Mouse (Mus musculus): Measurements from ENCODE around the gene Spata21. TPM values are rescaled to one million over a fixed set of nuclear protein-coding genes. Genes with fewer than 3 reads are reported as not detected.
A peak's percentile ranks its signal among the peaks of the same experiment; 100 is the strongest.

Gene Spata21
- polyA plus RNA-seq, 1 experiment from 2014 or later, result not detected

DNA sequence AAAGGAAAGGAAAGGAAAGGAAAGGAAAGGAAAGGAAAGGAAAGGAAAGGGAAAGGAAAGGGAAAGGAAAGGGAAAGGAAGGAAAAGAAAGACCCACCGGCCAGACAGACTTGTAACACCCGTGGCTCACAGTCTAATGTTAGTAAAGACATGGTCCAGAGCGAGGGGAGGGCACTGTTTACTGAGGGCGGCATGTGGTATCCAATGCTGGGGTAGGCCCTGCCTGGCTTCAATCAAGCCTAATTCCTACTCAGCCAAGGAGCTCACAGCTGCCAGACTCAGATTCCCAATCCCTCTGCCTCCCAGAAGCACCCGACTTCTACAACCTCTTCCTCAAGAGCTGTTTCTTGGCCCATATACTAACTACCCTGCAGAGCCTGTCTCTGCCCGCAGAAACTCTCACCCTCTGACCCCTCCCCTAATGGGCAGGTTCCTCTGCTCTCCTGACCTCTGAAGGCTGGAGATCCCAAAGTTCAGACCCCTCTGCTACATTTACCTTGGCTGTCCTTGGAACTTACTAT, 41.1 kb downstream of the Spata21 start:
- H3K4me2 ChIP-seq, result no peak overlapping the region
- ATAC-seq (replicated peaks; ENCODE audit: low FRiP score) (peak; percentile 39; the same call in 1 of the 2 replicates), DNase-seq (ENCODE audit: low spot score) (no peak)
- H3K4me3 ChIP-seq (ENCODE audit: low read depth, low read length), result no peak overlapping the region
- H3K4me1 ChIP-seq (replicated peaks; ENCODE audit: control insufficient read depth, insufficient read depth, low read length), result peaks cover 21% of the 10 kb centered on the region
- no peak overlapping the region for H3K9ac ChIP-seq (ENCODE audit: low read depth, low read length)
- H3K36me3 ChIP-seq (ENCODE audit: control insufficient read depth, insufficient read depth, low read length), result peaks cover 4% of the 10 kb centered on the region; the same call in 1 of the 2 replicates
- H3K9me3 ChIP-seq (ENCODE audit: control insufficient read depth, low read length), result no peaks in the 10 kb centered on the region
- WGBS, result 54% methylated on average over 6 of the region's 6 CpGs
- peak overlapping the region; percentile 39; the same call in 1 of the 2 replicates for H3K27ac ChIP-seq (ENCODE audit: low read depth, low read length)
- no peaks in the 10 kb centered on the region for H3K27me3 ChIP-seq (replicated peaks; ENCODE audit: control insufficient read depth, insufficient read depth, low read length)

DNA sequence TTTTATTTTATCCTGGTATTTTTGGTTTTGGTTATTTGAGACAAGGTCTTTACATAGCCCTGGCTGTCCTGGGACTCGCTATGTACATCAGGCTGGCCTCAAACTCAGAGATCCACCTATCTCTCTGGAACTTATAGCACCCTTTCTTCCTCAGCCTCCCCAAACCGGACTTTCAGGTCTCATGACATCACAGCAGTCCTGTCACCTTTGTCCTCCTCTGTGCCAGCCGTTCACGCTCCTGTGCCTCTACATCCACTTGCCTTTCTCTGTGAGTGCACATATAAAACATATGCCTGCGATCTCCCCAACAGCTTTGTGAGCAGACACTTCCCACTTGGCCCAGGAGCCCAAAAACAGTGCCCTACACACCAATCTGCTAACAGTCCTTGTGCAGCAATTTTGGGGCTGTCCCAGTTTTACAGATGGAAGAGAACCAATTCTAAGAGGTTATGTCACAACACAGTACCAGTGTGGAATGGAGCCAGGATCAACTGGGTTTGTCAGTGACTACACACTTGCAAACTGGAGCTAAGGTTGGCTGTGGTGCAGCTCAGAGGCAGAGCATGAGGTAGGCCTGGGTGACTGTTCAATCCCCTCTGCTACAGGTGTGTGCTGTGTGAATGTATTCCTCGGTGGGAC, 42.7 kb downstream of the Spata21 start:
- ATAC-seq (replicated peaks; ENCODE audit: low FRiP score) (no peak), DNase-seq (ENCODE audit: low spot score) (no peak)
- Histone ChIP-seq H3K27ac (ENCODE audit: low read depth, low read length) (peak overlapping the region; percentile 87), H3K36me3 (ENCODE audit: control insufficient read depth, insufficient read depth, low read length) (peaks cover 8% of the 10 kb centered on the region; the same call in 1 of the 2 replicates), H3K4me3 (ENCODE audit: low read depth, low read length) (no peak overlapping the region), H3K9me3 (ENCODE audit: control insufficient read depth, low read length) (no peaks in the 10 kb centered on the region), H3K4me2 (peak overlapping the region; percentile 49), H3K9ac (ENCODE audit: low read depth, low read length) (peak overlapping the region; percentile 7; the same call in 1 of the 2 replicates), H3K27me3 (replicated peaks; ENCODE audit: control insufficient read depth, insufficient read depth, low read length) (no peaks in the 10 kb centered on the region), H3K4me1 (replicated peaks; ENCODE audit: control insufficient read depth, insufficient read depth, low read length) (peaks cover 34% of the 10 kb centered on the region)
- WGBS, result 79% methylated on average over 6 of the region's 6 CpGs

DNA sequence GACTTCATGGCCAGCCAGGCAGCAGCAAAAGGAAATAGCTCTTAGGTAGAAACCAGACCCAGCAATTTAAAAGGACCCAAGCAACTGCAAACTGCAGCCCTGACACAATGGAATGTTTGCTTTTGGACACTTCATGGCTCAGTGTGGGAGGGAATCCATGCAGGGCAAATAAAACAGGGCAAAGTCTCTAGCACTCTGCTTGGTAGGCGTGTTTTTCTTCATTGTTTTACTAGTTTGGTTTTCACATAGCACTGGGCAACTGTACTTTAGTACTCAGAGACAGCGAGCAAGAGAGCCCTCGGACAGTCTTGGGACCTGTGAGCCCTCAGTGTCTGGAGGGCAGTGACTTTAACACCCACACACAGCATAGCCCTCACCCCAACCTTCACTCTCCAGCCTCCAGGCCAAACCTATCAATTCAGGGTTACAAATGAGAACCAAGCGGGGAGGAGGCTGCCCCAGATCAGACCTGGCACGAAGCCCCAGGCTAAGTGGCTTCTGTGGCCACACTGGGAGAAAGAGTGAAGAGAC, 43.5 kb downstream of the Spata21 start:
- H3K36me3 ChIP-seq (ENCODE audit: control insufficient read depth, insufficient read depth, low read length), result peaks cover 10% of the 10 kb centered on the region; the same call in 1 of the 2 replicates
- H3K9ac ChIP-seq (ENCODE audit: low read depth, low read length), result no peak overlapping the region; the same call in 1 of the 2 replicates
- peak overlapping the region; percentile 87 for H3K27ac ChIP-seq (ENCODE audit: low read depth, low read length)
- H3K4me1 ChIP-seq (replicated peaks; ENCODE audit: control insufficient read depth, insufficient read depth, low read length), result peaks cover 41% of the 10 kb centered on the region
- ATAC-seq (replicated peaks; ENCODE audit: low FRiP score) (peak; percentile 28; the same call in 1 of the 2 replicates), DNase-seq (ENCODE audit: low spot score) (no peak)
- no peaks in the 10 kb centered on the region for H3K9me3 ChIP-seq (ENCODE audit: control insufficient read depth, low read length)
- peak overlapping the region; percentile 49 for H3K4me2 ChIP-seq
- WGBS, result 71% methylated on average over 5 of the region's 5 CpGs
- H3K27me3 ChIP-seq (replicated peaks; ENCODE audit: control insufficient read depth, insufficient read depth, low read length), result no peaks in the 10 kb centered on the region
- H3K4me3 ChIP-seq (ENCODE audit: low read depth, low read length), result no peak overlapping the region

DNA sequence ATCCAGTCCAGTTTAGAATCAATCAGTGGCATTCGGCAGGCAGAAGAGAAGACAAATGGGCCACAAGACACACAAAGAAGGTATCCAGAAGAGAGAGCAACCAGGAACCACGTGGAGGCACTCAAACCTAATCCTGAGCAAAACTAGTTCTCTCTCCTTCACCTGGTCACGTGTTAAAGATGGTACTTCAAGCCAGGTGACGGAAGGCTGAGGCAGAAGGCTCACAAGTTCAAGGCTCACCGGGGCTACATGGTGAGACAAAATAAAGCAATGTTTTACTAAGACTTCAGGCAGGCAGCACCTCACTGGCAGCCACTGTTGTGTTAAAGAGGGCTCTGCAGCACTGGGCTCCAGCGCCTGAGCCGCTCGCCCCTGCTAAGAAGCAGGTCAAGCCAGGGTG, 44.1 kb downstream of the Spata21 start:
- Histone ChIP-seq H3K4me3 (ENCODE audit: low read depth, low read length) (no peak overlapping the region), H3K36me3 (ENCODE audit: control insufficient read depth, insufficient read depth, low read length) (peaks cover 12% of the 10 kb centered on the region; the same call in 1 of the 2 replicates), H3K4me1 (replicated peaks; ENCODE audit: control insufficient read depth, insufficient read depth, low read length) (peaks cover 47% of the 10 kb centered on the region), H3K4me2 (peak overlapping the region; percentile 38), H3K27ac (ENCODE audit: low read depth, low read length) (peak overlapping the region; percentile 87), H3K9ac (ENCODE audit: low read depth, low read length) (no peak overlapping the region), H3K27me3 (replicated peaks; ENCODE audit: control insufficient read depth, insufficient read depth, low read length) (no peaks in the 10 kb centered on the region), H3K9me3 (ENCODE audit: control insufficient read depth, low read length) (no peaks in the 10 kb centered on the region)
- ATAC-seq (replicated peaks; ENCODE audit: low FRiP score), result no peak
- DNase-seq (ENCODE audit: low spot score), result no peak
- 62% methylated on average over 8 of the region's 8 CpGs for WGBS

DNA sequence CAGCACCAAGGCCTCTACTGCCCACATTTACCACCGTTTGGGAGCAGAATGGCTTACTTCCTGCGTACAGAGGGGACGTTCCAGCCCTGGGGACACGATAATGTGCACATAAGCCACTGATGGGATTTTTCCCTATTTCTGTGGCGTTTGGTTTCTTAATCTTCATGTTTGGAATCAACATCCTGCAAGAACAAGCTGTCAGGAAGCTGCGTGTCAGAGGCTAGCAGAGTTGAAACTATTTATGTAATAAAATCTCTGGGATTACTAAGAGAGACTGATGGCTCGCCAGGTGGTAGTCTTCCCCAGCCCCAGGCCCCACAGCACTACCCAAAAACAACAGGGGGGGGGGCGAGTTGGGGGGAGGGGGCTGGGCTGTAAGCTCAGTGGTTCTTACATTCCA, 45.1 kb downstream of the Spata21 start:
- no peak overlapping the region; the same call in 1 of the 2 replicates for H3K4me2 ChIP-seq
- H3K9me3 ChIP-seq (ENCODE audit: control insufficient read depth, low read length), result no peaks in the 10 kb centered on the region
- H3K27ac ChIP-seq (ENCODE audit: low read depth, low read length), result peak overlapping the region; percentile 43; the same call in 1 of the 2 replicates
- DNase-seq (ENCODE audit: low spot score) (no peak), ATAC-seq (replicated peaks; ENCODE audit: low FRiP score) (no peak)
- no peaks in the 10 kb centered on the region for H3K27me3 ChIP-seq (replicated peaks; ENCODE audit: control insufficient read depth, insufficient read depth, low read length)
- no peak overlapping the region for H3K9ac ChIP-seq (ENCODE audit: low read depth, low read length)
- 63% methylated on average over 8 of the region's 8 CpGs for WGBS
- H3K4me3 ChIP-seq (ENCODE audit: low read depth, low read length), result no peak overlapping the region
- peaks cover 52% of the 10 kb centered on the region for H3K4me1 ChIP-seq (replicated peaks; ENCODE audit: control insufficient read depth, insufficient read depth, low read length)
- H3K36me3 ChIP-seq (ENCODE audit: control insufficient read depth, insufficient read depth, low read length), result peaks cover 12% of the 10 kb centered on the region; the same call in 1 of the 2 replicates

DNA sequence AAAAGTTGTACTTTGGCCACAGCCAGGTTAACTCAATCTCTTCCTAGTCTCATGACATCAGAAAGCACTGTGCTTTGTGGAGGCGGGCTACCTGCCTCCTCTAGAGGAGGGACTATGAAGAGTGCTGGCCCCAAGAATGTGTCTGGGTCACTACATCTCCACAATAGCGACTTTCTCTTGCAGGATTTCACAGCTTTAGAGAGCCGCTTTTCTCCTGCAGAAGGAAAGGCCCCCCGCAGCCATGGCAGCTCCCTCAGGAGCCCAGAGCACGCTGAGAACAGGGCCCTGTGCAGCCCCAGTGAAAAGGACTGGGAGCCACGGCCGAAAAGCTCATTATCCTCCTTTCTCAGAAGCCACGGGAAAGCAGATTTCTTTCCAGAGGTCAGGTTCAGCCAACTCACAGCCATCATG, 45.9 kb downstream of the Spata21 start:
- ATAC-seq (replicated peaks; ENCODE audit: low FRiP score), result no peak
- Histone ChIP-seq H3K4me3 (ENCODE audit: low read depth, low read length) (no peak overlapping the region), H3K36me3 (ENCODE audit: control insufficient read depth, insufficient read depth, low read length) (peaks cover 12% of the 10 kb centered on the region; the same call in 1 of the 2 replicates), H3K4me1 (replicated peaks; ENCODE audit: control insufficient read depth, insufficient read depth, low read length) (peaks cover 54% of the 10 kb centered on the region), H3K27me3 (replicated peaks; ENCODE audit: control insufficient read depth, insufficient read depth, low read length) (no peaks in the 10 kb centered on the region), H3K4me2 (0 out of 2 replicates have a peak overlapping the region, but pooled peaks have one; percentile 21), H3K9me3 (ENCODE audit: control insufficient read depth, low read length) (no peaks in the 10 kb centered on the region), H3K9ac (ENCODE audit: low read depth, low read length) (no peak overlapping the region), H3K27ac (ENCODE audit: low read depth, low read length) (peak overlapping the region; percentile 38; the same call in 1 of the 2 replicates)
- WGBS, result 64% methylated on average over 8 of the region's 8 CpGs
- DNase-seq (ENCODE audit: low spot score), result no peak

DNA sequence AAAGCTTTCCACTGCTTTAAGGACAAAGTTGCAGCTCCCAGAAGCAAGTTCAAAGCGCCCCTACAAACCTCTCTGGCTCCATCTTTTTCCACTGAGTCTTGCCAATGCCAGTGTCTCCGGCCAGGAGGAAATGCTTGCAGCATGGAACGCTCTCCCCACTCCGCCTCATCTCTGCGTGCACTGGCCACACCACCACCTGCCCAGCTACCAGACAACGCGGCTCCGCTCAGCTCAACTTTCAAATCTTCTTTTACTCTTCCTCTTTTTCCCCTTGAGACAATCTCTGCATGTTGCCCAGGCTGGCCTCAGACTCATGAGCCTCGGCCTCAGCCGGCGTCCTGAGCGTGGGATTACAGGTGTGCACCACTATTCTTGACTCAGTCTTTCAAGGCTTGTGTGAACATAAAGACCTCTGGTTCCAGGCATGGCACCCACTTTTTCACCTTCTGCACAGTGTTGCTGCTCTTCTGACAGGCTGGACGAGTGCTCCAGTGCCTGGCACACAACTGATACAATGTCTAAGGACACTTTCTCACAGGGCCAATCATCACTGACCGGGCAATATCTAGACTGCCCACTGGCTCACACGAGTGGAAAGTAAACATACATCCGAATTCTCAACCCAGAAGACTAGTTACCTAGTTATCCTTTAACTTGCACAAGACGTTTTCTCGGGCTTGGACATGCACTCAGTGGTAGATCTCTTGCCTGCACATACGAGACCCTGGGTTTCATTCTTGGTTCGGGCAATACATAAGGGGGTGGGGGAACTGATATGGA, 46.8 kb downstream of the Spata21 start:
- peaks cover 49% of the 10 kb centered on the region for H3K4me1 ChIP-seq (replicated peaks; ENCODE audit: control insufficient read depth, insufficient read depth, low read length)
- H3K36me3 ChIP-seq (ENCODE audit: control insufficient read depth, insufficient read depth, low read length), result 0 out of 2 replicates have a peak, but pooled peaks cover 8% of the 10 kb centered on the region
- H3K9me3 ChIP-seq (ENCODE audit: control insufficient read depth, low read length), result no peaks in the 10 kb centered on the region
- DNase-seq (ENCODE audit: low spot score), result no peak
- 73% methylated on average over 20 of the region's 20 CpGs for WGBS
- peak overlapping the region; percentile 21 for H3K4me2 ChIP-seq
- H3K27me3 ChIP-seq (replicated peaks; ENCODE audit: control insufficient read depth, insufficient read depth, low read length), result no peaks in the 10 kb centered on the region
- no peak overlapping the region for H3K9ac ChIP-seq (ENCODE audit: low read depth, low read length)
- no peak overlapping the region for H3K4me3 ChIP-seq (ENCODE audit: low read depth, low read length)
- H3K27ac ChIP-seq (ENCODE audit: low read depth, low read length), result peak overlapping the region; percentile 21; the same call in 1 of the 2 replicates
- ATAC-seq (replicated peaks; ENCODE audit: low FRiP score), result no peak

DNA sequence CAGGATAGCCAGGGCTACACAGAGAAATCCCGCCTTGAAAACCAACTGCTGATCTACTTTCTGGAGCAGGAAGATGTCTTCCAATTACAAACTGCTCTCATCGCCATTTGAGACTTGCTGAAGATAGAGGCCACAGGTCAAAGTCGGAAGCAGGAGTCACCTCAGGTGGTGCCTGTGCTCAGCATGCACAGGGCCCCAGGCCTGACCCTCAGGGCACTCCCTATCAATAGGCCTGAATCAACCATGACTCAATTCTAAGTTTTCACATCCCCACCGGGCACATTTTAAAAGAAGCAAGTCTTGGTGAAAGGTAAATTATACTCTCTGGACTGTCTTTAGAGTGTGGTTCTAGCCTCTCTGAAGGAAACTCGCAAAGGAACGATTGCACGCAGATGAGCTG, 48.0 kb downstream of the Spata21 start:
- Histone ChIP-seq H3K4me1 (replicated peaks; ENCODE audit: control insufficient read depth, insufficient read depth, low read length) (peaks cover 49% of the 10 kb centered on the region), H3K27me3 (replicated peaks; ENCODE audit: control insufficient read depth, insufficient read depth, low read length) (no peaks in the 10 kb centered on the region), H3K4me2 (peak overlapping the region; percentile 21), H3K4me3 (ENCODE audit: low read depth, low read length) (no peak overlapping the region), H3K27ac (ENCODE audit: low read depth, low read length) (no peak overlapping the region), H3K36me3 (ENCODE audit: control insufficient read depth, insufficient read depth, low read length) (0 out of 2 replicates have a peak, but pooled peaks cover 8% of the 10 kb centered on the region), H3K9me3 (ENCODE audit: control insufficient read depth, low read length) (no peaks in the 10 kb centered on the region), H3K9ac (ENCODE audit: low read depth, low read length) (peak overlapping the region; percentile 9; the same call in 1 of the 2 replicates)
- ATAC-seq (replicated peaks; ENCODE audit: low FRiP score) (no peak), DNase-seq (ENCODE audit: low spot score) (no peak)
- WGBS, result 86% methylated on average over 7 of the region's 7 CpGs
